Mouse (Mus musculus): ENCODE data around the gene Oxsm. TPM values are rescaled to one million over a fixed set of nuclear protein-coding genes. Genes with fewer than 3 reads are reported as not detected.

Gene Oxsm
- total RNA-seq, 4 experiments from 2014 or later, result 21.5 to 28.4 (median 24.1) TPM

- no peak for DNase-seq (ENCODE audit: low spot score)
These were observed 7.3 kb downstream of the Oxsm start for GRCm38 (mm10) chr14:16242193-16242815.

- no peak for DNase-seq (ENCODE audit: low spot score)
These were observed 13.1 kb downstream of the Oxsm start for GRCm38 (mm10) chr14:16236466-16236865.

- no peak for DNase-seq (ENCODE audit: low spot score)
These were observed 16.1 kb downstream of the Oxsm start for GRCm38 (mm10) chr14:16233515-16233914.

- DNase-seq (ENCODE audit: low spot score), result no peak
These were observed 19.0 kb downstream of the Oxsm start for GRCm38 (mm10) chr14:16230581-16230980.

- no peak for DNase-seq (ENCODE audit: low spot score)
These were observed 20.2 kb downstream of the Oxsm start for GRCm38 (mm10) chr14:16229395-16229794.

- DNase-seq (ENCODE audit: low spot score), result no peak
These were observed 30.6 kb downstream of the Oxsm start for GRCm38 (mm10) chr14:16219015-16219414.

- DNase-seq (ENCODE audit: low spot score), result no peak
These were observed 41.9 kb downstream of the Oxsm start for GRCm38 (mm10) chr14:16207722-16208121.

- no peak for DNase-seq (ENCODE audit: low spot score)
These were observed 47.9 kb downstream of the Oxsm start for GRCm38 (mm10) chr14:16201673-16202072.

- no peak for DNase-seq (ENCODE audit: low spot score)
These were observed 48.5 kb downstream of the Oxsm start for GRCm38 (mm10) chr14:16200969-16201638.

- DNase-seq (ENCODE audit: low spot score), result no peak
These were observed 49.2 kb downstream of the Oxsm start for GRCm38 (mm10) chr14:16200220-16200912.

- DNase-seq (ENCODE audit: low spot score), result no peak
These were observed 53.1 kb downstream of the Oxsm start for GRCm38 (mm10) chr14:16196518-16196917.

GRCm38 (mm10) chr14:16195486-16195885, 54.1 kb downstream of the Oxsm start:
- no peak for DNase-seq (ENCODE audit: low spot score)

GRCm38 (mm10) chr14:16194125-16194524, 55.5 kb downstream of the Oxsm start:
- no peak for DNase-seq (ENCODE audit: low spot score)

- DNase-seq (ENCODE audit: low spot score), result no peak
These were observed 60.5 kb downstream of the Oxsm start for GRCm38 (mm10) chr14:16189142-16189541.

Other genes with a start within 250 kb of the Oxsm start
- gene Ngly1, start 528 bp downstream of the Oxsm start, total RNA-seq (2022), result 10 to 100 TPM; 29.5 to 33.9 (median 31.9) TPM
- gene Top2b, start 115.4 kb upstream of the Oxsm start, total RNA-seq (2022), result 10 to 100 TPM; 42.1 to 56.5 (median 53.1) TPM